Mouse (Mus musculus) lung, postnatal 0 days (tissue): ENCODE results near the gene Pax4. TPM values are rescaled to one million over a fixed set of nuclear protein-coding genes. Genes with fewer than 3 reads are reported as not detected.

Experiments used
- ATAC-seq: fragments of 200-750 bp; cut with Nextera tagmentation; 2 replicates; pipeline ENCODE4 v1.8.0; 2017; ENCODE audit warnings: moderate library complexity
- DNase-seq: peaks from one replicate; pipeline ENCODE4 v3.0.0-alpha.2; 2016; ENCODE audit warnings: low spot score
- H3K27ac ChIP-seq: fragments of 300-500 bp; sonication (generic); 2 replicates; pipeline ENCODE4 v1.5.1; 2014; ENCODE audit warnings: antibody characterized with exemption, mild to moderate bottlenecking, low read length, mixed read lengths
- H3K27me3 ChIP-seq: fragments of 300-500 bp; sonication (generic); replicated peaks from 2 replicates; pipeline ENCODE4 v1.6.1; 2014; ENCODE audit warnings: low read length, mixed read lengths; ENCODE audit not compliant: insufficient read depth
- H3K36me3 ChIP-seq: fragments of 300-500 bp; sonication (generic); 2 replicates; pipeline ENCODE4 v1.6.1; 2014; ENCODE audit warnings: low read length, mixed read lengths; ENCODE audit not compliant: insufficient read depth
- H3K4me1 ChIP-seq: fragments of 300-500 bp; sonication (generic); 2 replicates; pipeline ENCODE4 v1.6.1; 2014; ENCODE audit warnings: antibody characterized with exemption, low read depth, low read length, mixed read lengths; ENCODE audit not compliant: insufficient read depth
- H3K4me2 ChIP-seq: fragments of 300-500 bp; sonication (generic); replicated peaks from 2 replicates; pipeline ENCODE4 v1.6.1; 2014; ENCODE audit warnings: low read depth, mild to moderate bottlenecking, low read length, moderate library complexity, mixed read lengths
- H3K4me3 ChIP-seq: fragments of 300-500 bp; sonication (generic); 2 replicates; pipeline ENCODE4 v1.5.1; 2014; ENCODE audit warnings: low read depth, low read length
- H3K9ac ChIP-seq: fragments of 300-500 bp; sonication (generic); replicated peaks from 2 replicates; pipeline ENCODE4 v1.6.1; 2014; ENCODE audit warnings: low read depth, mild to moderate bottlenecking
- H3K9me3 ChIP-seq: fragments of 300-500 bp; sonication (generic); 2 replicates; pipeline ENCODE4 v1.6.1; 2016; ENCODE audit warnings: low read length, mixed read lengths
- CTCF ChIP-seq: IDR thresholded peaks from 2 replicates; pipeline ENCODE4 v1.5.1; 2016; ENCODE audit warnings: antibody characterized with exemption, mild to moderate bottlenecking
- EP300 ChIP-seq: IDR thresholded peaks from 2 replicates; pipeline ENCODE4 v1.6.1; 2016; ENCODE audit warnings: antibody characterized with exemption, mild to moderate bottlenecking, control low read depth
- WGBS: fragments of 180-500 bp; shearing (Covaris S2); extraction: QIAGEN DNeasy Blood & Tissue Kit; methylation state at CpG from one replicate; pipeline ENCODE4 v1.1.7; 2014; 5-methylcytosine and 5-hydroxymethylcytosine counted together
- polyA plus RNA-seq: library from polyadenylated mRNA; unstranded; fragments of >200 nt; fragmentation: Nextera tagmentation; extraction: Ambion mirVana; gene quantifications from 2 replicates; pipeline ENCODE4 v1.2.1, GENCODE M21; 2015

Gene Pax4
- polyA plus RNA-seq, 1 experiment from 2014 or later, result not detected

DNA sequence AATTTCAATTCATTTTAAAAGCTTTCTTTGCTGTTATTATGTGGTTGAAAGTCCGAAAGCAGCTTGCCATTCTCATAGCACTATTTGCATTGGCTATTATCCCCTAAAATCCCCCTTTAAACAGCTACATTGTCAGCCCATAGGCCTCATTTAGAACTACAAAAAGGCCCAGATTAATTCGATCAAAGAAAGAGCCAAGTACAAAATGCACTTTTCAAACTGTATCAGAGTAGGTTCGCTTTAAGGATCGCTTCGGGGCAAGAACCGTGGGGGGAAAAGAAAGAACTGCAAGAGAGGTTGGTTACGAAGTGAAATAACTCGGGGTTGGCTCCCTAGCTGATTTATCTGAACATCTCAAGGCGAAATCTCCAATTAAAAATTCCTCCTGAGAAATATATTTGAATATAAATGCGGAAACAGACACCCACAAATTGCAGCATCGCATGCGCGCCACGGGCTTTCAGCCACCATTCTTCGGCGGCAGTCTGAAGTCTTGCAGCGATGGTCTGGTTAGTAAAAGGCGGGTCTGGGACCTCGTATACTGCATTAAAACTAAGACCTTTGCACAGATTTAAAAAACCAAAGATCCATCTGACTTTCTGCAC, 52.2 kb downstream of the Pax4 start:
- no peaks in the 10 kb centered on the region for H3K9me3 ChIP-seq
- DNase-seq, result no peak

DNA sequence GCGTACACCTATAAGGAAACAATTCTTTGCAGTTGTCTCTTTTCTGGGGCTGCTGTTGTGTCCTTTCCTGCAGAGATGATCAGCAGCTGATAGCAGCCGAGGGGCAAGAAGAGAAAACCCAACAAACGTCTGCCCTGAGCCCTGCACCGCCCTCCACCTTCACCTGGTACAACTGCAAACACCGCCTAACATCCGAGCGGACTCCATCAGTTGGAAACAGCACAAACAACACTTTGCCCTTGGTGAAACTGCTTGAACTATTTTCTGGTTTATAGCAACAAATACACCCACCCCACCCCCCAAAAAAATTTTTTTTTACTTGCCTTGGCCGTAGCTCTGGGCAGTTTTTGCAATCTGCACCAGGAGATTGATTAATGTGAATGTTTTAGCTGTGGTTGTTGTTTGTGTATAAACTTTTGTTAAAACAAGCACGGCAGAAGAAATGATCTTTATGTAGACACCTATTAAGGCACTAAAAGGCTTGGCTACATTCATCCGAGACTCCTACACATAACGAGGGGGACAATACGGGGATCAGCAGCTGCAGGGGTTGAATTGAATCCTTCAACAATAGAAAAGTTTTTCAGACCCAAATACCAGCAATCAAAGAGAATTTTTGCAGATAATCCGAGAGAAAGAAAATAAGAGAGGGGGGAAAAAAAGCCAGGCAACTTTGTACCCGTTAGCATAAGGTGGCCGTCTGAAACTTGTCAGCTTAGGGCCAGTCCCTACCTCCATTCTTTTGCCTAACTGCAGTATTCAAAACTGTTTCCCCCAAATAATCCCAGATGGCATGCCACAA, 52.9 kb downstream of the Pax4 start:
- Histone ChIP-seq H3K27ac (no peak overlapping the region), H3K4me1 (0 out of 2 replicates have a peak, but pooled peaks cover 3% of the 10 kb centered on the region), H3K4me2 (no peak overlapping the region), H3K27me3 (peaks cover 14% of the 10 kb centered on the region; the same call in 1 of the 2 replicates), H3K9me3 (no peaks in the 10 kb centered on the region), H3K36me3 (no peaks in the 10 kb centered on the region), H3K9ac (no peak overlapping the region), H3K4me3 (0 out of 2 replicates have a peak overlapping the region, but pooled peaks have one; percentile 35)
- WGBS, result 33% methylated on average over 15 of the region's 15 CpGs
- TF ChIP-seq EP300, result no peak
- TF ChIP-seq CTCF, result no peak
- ATAC-seq, result no peak
- no peak for DNase-seq

More for the DNA sequence above, 52.2 kb downstream of the Pax4 start:
- no peak for ATAC-seq
- Histone ChIP-seq H3K27me3 (peaks cover 14% of the 10 kb centered on the region; the same call in 1 of the 2 replicates), H3K4me1 (0 out of 2 replicates have a peak, but pooled peaks cover 3% of the 10 kb centered on the region), H3K4me3 (peak overlapping the region; percentile 35), H3K9ac (no peak overlapping the region), H3K27ac (no peak overlapping the region), H3K36me3 (no peaks in the 10 kb centered on the region), H3K4me2 (peak overlapping the region; percentile 59)
- TF ChIP-seq EP300 (no peak), CTCF (no peak)
- WGBS, result 3% methylated on average over 19 of the region's 19 CpGs

Other genes starting within 250 kb of the Pax4 start
- gene Zfp800, start 51.3 kb downstream of the Pax4 start, polyA plus RNA-seq, result 21.2 and 24.7 TPM in 2 replicates
- gene Arf5, start 25.8 kb downstream of the Pax4 start, polyA plus RNA-seq, result 314 and 340 TPM in 2 replicates
- gene Fscn3, start 21.6 kb downstream of the Pax4 start, polyA plus RNA-seq, result not detected in 2 replicates
- gene Gcc1, start 21.0 kb downstream of the Pax4 start, polyA plus RNA-seq, result 7.6 and 7.8 TPM in 2 replicates
- 56.6 and 63.1 TPM in 2 replicates for gene Snd1, start 25.8 kb upstream of the Pax4 start, polyA plus RNA-seq